Mouse (Mus musculus): ENCODE data around the gene Iqub. TPM values are rescaled to one million over a fixed set of nuclear protein-coding genes. Genes with fewer than 3 reads are reported as not detected.
A peak's percentile ranks its signal among the peaks of the same experiment; 100 is the strongest.

Iqub gene
- polyA plus RNA-seq (2017; shearing (Covaris generic)) = not detected

DNA sequence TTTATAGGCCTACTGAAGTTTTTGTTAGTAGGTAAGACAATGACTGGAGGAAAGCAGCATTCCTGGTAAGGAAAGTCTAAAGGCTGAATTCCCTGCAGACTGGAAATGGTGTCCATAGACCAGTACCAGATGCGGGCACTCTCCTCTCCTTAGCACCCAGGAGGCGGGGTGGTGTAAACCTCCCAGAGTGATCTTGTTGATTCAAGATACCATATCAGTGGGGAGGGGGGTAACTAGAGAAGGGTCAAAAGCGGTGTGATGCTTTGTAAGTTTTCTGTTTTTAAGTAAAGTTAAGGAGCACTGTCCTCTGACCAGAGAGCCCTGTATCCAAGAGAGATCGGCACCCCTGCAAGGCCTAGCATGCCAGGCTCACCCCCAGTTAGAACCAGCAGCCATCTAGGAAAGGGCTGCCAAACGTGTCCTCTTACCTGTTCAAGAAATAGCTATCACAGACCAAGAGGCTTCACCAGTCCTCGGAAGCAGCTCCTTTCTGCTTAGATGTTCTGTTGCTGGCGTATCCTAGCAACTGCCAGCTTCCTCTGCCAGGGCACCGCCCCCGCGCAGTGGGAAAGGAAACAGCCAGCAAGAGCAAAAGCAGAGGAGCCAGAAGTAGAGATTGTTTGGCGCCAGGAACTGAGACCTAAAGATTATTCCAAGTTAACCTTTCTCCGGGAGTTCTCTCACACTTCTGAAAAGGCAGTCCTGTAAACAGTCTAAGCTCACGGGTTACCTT is at the start of gene Iqub:
Iqub (minus strand) TSS at position 516 of the 733 bp plus-strand sequence.
- ATAC-seq = peak; percentile 77

DNA sequence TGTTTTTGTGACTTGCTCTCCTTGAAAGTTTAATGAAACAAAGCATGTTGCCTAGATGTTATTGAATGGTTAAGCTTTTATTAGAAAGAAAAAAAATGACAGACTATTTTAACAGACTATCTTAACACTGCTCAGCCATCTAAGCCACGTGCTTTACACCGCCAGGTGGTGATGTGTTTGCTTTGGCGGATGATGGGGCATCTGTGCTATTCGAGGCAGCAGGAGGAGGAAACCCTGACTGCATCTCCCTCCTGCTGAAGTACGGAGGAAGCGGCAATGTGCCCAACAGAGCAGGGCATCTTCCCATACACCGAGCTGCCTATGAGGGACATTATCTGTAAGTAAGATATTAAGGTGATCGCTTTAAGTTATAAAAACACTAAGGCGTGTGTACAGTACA is 49.2 kb upstream of the Iqub start:
- ATAC-seq = no peak

DNA sequence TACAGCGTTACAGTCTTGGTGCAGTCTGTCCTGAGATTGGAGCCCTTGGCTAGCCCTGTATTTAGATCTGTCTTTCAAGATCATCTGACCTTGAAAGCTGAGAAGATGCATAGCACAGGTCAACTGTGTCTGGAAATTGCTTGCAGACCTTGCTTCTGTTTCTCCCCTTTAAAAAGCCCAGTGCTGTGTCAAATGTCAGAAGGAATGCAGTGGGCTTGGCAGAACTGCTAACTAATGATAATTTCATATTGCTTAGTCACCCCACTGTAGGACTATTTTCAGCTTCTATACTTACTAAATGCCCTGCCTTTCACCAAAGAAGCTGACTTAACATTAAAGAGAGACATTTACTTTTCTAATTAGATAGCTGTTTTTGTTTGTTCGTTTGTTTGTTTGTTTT is 40.6 kb upstream of the Iqub start:
- no peak for ATAC-seq

DNA sequence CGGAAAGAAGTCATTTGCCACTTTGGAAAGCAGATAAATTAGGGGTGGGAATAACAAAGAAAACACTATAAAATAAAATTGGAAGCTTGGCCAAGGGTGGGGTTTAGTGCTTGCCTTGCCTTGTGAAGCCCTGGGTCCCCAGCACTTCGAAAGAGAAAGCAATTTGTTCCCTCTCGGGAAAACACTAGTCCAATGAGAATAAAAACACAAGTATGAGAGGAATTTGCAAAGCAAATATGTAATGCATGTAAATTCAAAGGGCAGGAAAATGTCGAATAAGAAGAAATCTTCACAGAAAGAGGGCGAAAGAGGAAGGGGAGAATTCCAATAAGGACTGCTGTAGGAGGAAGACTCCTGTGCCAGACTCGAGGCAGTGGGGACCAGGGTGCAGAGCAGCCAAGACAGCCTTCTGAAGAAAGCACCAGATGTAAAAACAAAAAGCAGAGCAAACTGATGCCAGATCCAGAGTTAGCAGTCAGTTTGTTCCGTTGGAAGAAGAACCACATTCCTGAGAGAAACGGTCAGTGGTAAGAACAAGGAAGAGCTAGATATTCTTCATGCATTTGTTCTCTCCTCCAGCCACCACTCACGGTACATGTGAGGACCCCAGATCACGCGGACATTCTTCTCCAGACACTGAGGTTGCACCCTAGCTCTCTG is 39.7 kb upstream of the Iqub start:
- ATAC-seq = no peak

DNA sequence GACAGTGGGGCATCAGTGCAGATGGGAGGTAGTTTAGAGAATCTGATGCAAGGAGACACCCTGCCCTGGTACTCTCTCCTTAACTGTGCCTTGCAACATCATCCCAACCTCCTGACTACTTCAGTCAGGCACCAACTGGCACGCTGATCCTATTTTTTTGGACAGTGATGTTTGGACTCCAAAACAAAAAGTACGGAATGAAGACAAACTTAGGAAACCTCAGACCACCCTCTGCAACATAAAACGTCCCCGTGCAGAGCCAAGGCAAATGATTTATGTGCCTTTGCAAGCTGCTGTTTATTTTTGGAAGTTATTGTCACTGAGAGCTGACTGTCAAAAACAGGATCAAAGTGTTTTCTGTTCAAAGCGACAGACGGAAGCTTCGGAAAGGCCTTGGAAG is 37.2 kb upstream of the Iqub start:
- ATAC-seq = no peak

DNA sequence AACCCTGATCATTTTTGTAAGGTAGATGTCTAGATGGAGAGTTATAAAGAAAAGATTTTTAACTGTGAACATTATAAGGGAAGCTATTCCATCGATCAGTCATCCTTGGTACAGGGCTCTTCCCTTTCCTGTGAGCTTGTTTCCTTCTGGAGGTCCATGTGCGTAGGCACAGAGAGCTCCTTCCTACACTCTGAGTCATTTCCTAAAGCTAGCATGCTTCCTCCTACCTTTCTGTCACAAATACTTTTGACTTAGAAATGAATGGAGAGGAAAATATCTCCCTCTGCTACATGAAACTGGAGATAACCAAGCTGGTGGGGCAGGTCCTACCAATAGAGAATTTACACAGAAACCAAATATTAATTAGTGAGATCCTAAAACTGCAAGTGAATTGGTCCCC is 34.9 kb upstream of the Iqub start:
- no peak for ATAC-seq

DNA sequence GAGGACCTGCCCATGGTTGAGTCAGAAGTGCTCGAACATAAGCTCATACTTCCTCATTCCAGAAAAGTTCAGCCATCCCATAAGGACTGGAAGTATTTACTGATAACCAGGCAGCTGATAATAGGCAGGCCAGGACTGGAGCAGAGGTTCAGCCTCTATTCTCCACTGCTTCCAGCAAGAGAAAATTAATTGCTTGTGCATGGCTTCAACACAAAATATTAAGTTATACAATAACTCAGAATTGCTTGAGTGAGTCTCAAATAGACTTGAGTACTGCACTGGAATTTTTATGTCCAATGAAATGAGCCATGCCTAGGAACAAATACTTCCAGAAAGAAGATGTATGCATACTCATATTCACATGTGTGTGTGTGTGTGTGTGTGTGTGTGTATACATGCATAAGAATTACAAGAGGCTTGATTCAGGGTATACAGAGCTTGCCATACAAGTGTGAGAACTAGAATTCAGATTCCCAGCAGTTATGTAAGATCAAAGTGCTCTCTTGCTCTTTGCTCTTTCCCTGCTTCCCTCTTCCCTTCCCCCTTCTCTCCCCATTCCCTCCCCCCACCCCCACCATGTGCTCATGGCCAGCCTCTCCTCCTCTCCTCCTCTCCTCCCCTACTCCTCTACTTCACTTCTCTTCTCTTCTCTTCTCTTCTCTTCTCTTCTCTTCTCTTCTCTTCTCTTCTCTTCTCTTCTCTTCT is 32.0 kb upstream of the Iqub start:
- no peak for ATAC-seq

DNA sequence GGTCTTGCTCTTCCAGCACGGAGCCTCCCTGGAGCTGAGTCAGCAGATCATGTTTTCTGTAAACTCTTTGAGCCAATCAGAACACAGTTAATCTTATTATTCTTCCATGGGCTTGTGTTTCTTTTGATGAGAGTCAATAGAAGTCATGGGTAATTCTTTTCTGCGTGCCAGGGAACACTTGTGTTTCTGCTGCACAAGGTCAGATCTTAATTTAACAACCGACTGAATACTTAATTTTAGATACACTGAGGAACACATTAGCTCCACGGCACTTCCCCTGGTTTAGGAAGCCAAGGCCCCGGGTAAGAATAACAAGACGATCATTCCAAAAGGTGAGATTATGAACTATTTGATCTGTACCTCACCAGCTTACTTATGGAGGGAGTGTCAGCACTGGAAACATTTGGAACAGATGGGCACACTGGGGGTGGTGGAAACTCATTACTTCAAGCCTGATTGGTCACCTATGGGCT is 28.3 kb upstream of the Iqub start:
- ATAC-seq = no peak

DNA sequence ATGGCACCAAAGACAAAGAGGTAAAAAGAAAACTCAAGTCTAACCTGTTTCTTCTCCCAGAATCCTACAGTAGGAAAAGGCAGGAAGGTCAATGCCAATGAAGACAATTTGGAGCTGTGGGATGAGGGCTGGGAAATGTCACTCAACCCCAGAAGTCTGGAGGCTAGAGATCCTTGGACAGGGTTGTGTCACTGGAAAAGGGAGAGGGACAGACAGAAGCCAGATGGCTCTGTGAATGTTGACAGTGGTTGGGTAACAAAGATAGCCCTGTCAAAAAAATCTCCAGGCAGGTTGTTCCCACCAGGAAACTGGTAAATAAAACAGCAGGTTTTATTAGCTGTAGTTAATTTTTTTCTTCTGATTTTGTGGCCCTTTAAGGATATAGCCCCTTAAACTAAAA is 27.5 kb upstream of the Iqub start:
- no peak for ATAC-seq

DNA sequence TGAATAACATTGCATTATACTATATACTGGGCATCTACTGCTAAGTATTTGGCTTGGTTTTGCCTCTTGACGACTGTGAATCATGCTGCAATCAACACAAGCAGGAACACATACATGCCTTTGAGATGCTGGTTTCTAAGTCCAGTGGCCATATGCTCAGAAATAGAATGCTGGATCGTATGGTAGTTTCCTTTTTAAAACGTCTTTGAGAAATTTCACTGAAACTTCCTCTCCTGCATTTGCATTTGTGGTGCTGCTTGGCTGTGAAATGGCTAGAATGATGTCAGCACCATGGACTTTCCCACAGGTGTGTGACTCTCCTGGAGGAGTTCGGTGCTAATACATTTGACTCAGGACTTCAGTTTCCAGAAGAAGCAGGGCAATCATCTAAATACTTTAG is 25.2 kb upstream of the Iqub start:
- no peak for ATAC-seq

DNA sequence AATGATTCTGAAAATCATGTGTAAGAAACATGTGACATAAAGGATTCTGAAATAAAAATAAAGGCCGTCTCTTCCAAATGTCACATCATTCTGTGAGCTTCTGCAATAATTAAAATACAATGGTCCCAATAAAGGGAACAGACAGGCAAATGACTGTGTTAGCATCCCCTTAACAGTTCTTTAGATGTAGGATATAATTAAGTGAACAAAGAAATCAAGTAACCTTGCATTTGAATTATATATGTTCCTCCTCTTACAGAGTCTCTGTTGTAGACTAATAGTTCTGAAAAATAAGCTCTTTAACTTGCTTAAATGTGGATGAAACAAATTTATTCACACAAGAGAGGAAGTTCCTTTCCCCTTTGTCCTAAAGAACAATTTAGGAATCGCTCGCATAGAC is 23.6 kb upstream of the Iqub start:
- no peak for ATAC-seq

DNA sequence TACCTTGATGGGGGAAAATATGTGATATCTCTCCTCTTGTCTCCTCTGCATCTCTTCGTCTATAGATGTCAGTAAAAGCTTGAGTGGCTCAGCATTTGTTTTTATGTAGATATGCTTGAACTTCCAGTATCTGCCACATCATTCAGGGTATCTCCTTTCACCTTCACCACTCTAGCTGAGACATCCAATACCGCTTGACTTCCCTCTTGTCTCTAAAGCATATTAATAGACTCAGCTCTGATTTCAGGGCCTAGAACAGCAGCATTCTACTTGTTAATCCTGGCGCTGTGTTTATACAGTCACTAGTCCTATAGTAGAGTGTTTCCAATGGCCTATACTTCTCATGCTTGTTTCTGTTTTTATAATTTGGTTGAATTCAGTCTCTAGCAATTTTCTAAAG is 17.9 kb upstream of the Iqub start:
- ATAC-seq = no peak

DNA sequence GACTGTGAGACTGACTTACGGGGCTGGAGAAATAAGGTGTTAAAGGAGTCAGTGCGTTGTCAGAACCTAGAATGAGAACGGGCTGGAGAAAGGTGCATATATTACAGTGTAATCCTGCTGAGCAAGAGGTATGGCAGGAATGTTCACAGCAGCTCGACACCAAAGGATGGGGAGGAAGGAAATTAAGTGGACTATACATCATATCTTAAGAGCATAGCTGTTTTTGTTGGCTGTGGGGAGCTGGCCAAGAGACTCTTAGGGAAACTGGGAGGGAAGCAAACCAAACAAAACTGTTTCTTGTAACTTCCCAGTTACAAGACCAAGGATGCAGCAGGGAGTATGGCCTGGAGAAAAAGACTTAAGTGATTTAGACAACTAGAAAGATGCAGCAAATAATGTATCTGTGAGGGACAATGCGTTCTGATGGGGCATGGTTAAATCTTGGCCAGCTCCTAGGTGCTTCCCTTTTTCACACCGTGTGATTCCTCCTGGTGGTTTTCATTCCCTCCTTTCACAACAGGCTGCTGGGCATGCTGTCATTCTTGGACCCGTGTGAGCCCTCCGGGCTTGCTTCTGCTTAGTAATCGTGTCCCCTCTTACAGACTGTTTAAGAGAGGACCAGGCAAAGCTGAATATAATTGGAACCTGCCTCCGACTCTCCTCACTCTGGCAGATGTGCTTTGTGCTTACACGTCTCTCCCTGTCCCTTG is 16.0 kb upstream of the Iqub start:
- ATAC-seq = no peak

DNA sequence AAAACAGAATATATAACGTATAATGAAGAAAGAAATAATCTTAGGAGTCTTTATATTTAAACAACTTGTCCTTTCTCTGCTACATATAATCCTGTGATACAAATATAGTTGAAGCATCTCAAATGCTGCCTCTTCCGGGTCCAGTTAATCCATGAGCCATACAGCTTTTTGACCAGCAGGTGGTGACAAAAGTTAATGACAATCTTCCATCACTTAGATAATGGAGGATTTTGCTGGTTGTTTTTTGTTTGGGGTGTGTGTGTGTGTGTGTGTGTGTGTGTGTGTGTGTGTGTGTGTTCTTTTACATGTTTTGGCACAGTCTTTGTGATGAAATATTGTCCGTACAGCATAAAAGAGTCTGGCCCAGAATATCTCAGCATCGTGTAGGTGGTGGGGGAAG is 15.3 kb upstream of the Iqub start:
- ATAC-seq = peak; percentile 51

DNA sequence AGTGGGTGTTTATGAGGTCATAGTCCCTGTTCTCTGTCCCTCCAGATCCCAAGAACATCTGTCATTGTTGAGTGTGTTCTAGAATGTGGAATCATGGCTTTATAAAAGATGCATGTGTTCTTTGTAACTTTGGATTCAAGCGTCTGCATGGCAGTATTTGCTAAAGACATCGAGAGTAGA is 13.1 kb upstream of the Iqub start, which contains the start of gene Asb15:
Asb15 (plus strand) TSS at position 81 of the 180 bp plus-strand sequence.
- no peak for ATAC-seq

DNA sequence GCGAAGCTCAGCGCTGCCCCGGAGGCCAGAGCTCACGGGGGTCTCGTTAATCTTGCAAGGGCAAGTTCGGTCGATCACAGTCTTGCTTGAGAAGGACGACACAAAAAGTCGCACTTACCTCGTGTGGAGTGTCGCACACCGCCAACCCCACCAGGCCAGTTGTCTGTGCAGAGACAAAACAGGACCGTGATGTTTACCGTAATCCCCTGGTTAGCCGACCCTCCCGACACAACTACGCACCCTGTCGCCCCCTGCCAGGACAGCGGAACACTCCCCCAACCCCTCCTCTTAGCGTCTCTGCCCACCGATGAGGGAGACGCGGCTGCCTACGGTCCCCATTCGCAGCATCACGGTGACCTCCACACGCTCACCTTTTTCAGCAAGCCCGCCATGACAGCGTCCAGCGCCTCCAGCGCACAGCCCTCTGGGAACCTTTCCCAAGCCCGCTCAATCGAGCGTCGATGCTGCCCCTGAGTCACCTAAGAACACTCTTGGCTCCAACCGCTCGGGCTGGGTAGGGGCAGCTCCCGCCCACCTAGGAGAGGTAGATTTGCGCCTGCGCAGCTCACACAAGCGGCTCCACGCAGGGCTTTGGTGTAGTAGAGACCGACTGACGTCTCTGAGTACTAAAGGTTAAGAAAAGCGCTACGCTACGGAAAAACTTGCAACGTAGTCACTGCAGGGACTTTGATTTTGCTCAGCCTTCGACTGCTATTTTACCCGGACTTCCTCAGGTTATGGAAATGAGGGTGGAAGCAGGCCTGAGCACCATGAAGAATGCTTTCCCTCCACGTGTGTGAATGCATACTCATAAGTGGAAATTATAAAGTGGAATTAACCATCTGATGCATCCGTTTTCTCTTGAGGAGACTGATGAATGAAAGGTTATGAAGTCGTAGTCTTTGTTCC is 12.5 kb upstream of the Iqub start, which contains the start of gene Ndufa5:
Ndufa5 (minus strand) TSS at position 859 of the 909 bp plus-strand sequence.
- ATAC-seq = peak; percentile 87

DNA sequence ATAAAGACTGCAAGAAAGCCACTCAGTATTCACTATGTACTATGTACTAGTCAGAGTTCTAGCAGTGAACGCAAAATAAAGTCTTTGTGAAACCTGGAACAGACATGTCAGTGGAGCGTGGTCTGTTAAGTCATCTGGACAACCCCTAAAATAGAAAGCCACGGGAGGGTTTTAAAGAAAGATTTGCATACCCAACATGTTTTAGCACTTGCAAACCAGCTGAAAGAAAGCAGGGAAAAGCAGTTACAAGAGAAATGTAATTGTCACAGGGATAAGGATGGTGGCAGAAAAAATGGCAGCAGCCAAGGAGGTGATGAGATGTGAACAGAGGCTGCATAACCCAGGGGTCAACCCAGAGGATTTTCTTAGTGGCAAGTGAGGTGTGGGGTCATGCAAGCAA is 10.8 kb upstream of the Iqub start:
- ATAC-seq = no peak

DNA sequence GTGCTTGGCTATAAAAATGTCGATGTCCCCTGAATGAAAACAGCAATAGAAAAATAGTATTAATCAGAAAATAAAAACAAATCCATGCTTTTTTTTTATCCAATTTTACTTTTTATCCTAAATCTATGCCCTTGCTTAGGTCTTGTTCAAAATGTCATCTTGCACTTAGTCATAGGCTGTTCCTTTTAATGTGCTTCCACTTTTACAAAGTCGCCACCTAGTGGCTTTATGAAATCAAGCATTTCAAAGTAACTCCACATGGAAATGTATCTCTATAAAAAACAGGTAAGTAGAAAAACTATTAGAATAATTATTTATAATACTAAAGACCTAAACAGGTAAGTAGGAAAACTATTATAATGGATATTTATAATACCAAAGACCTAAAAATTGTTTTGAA is 1.3 kb upstream of the Iqub start:
- ATAC-seq = peak; percentile 81

DNA sequence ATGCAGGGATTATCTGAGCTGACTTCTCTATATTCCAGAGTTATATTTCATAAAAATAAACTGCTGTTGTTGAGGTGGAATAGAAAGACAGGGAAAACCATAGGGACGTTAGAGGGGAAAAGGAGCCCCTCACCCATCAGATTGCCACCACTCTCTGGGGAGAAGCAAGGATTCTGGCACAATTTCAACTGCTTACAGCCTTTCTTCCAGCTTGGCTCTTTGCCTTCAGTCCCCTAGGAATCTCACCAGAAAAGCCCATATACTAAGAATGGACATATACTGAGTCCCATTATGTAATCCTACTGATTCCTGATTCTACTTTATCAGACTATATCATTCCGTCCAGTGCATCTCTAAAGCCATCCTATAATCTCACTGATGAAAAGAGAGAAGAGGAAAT is 10.7 kb downstream of the Iqub start:
- ATAC-seq = no peak

DNA sequence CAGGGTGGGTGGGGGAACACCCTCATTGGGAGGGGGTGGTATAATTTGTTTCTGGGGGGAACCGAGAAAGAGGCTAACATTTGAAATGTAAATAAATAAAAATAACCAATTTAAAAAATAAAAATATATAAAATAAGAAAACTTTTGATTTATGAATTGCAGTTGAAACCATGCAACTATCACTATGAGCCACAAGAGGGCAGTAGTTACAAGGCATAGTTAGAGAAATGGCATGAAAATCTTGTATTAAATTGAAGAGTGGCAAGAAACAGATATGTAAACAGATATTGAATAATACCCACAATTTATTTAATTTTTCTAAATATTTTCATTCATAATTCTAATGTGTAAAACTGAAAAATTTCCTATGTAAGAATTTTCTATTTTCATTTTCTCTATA is 24.5 kb downstream of the Iqub start:
- no peak for ATAC-seq

DNA sequence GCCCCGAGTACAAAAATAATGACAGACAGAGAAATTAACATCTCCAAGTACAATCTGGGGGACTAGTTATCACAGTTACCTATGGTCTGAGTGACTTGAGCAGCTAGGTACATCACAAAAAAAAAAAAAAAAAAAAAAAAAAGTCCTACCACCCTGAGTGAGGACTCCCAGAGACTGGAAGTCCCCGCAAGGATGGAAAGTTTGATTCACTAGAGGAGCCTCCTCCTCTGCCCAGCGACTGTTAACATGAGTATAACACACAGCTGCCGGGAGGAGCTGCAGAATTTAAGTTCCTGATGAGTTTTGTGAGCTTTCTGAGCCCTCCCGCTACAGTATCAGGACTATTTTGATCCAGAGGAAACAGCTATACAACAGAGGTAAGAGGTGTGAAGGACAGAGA is 28.3 kb downstream of the Iqub start:
- ATAC-seq = no peak

DNA sequence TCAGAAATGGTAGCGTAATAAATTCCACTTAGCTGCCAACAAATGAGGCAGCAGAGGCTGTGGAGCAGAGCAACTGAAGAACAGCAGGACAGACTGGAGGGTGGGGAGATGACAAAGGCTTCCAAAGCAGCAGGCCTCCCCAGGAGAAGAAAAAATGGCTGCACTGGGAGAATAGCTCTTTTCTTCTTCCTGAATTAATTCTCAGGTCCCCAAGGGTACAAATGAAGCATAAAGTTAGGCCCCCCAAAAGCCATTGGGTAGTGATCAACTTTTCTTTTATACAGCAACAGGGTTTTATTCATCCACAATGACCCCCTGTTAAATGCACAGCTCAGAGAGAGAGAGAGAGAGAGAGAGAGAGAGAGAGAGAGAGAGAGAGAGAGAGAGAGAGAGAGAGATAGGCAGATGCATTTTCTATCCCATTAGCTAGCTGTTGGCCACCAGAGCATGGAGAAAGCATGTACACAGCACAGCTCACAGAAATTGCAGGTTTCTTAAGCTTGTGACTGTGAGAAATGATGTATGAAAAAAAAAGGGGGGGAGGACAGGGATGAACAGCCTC is 44.2 kb downstream of the Iqub start:
- ATAC-seq = no peak

All from inflammation-experienced regulatory T-cells, adult 6 months (primary cell).